Mouse (Mus musculus): ENCODE data around the gene Bcl10. TPM values are rescaled to one million over a fixed set of nuclear protein-coding genes. Genes with fewer than 3 reads are reported as not detected.
"Not testable (repeated sequence)": the region's sequence is repeated elsewhere in the genome, so short reads cannot be mapped to it uniquely, and the experiment has no call there.

The Bcl10 gene
- 22.0 and 24.2 TPM in 2 replicates for polyA plus RNA-seq (2012; rRNA removed)

DNA sequence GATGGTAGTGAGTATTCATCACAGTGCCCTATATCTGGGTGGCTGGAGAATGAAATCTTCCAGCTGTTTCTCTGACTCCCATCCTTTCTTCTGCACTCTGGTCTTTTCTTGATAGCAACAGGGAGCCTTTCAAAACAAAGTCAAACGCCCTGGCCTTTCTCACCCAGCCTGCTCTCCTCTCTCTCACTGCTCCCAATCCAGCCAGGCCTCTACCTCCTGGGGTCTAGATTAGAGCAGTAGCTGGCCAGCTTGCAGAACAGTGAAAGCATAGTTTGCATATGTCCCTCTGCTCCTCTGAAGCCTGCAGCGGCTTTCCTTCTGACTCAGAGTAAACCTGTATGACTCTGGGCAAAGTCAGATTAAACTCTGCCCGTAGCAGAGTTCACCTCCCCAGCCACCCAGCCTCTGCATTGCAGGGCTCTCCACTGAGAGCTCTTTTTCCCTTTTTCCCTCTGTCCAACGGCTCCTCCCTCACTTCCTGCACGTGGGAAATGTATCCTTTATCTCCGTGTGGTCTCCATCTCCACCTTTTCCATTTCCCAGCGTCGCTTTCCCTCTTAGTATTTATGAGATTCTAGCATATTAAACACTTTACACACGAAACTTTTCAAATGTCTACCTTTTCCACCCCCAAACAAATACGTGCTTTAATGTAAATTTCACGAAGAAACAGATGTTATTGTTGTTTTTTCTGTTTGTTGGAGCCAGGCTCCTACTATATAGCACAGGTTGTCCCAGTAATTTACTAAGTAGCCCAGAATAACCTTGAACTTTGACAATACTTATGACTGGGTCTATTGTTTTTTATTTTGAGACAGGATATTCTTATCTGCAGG lies at the start of gene Bcl10:
TSS of gene Bcl10 (plus strand) at position 786 of the 836 bp plus-strand sequence.
- no peak for DNase-seq (ENCODE audit: low read depth, low spot score)
- 47% methylated on average over 11 of the region's 11 CpGs for WGBS

DNA sequence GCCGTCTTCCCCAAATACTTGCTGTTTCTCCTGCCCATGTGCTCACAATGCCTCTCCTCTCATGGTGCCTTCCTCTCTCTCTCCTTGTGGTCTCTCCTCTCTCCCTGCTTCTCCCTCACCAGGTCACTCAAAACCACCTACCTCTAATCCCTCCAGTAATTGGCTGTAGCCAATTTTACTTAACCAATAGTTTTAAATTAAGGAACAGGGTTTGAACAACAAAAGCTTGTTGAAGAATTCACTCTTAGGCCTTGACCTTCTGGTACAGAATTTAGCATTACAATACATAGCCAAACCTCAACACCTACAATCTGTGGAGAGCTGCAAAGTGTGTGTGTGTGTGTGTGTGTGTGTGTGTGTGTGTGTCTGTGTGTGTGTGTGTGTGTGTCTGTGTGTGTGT lies 49.3 kb upstream of the Bcl10 start:
- DNase-seq (ENCODE audit: low read depth, low spot score) = no peak
- WGBS = 100% methylated on average over 1 of the region's 1 CpGs

DNA sequence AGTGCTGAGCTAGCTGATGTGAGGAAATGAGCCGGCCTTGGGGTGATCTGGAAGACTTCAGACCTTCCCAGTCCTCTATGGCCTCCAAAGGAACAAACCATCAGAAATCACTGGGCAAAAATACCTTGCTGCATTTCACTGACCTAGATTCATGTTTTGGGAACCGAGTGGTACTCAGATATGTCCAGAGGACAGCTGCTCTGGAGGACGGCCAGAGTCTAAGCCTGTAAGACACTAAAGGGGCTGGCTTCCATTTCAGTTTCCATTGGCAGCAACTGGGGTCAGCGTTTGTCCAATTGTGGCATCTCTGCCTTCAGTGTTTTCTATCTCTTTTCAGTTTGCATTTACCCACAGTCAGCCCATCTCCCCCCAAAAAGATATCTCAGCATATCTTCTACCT lies 48.5 kb upstream of the Bcl10 start:
- no peak for DNase-seq (ENCODE audit: low read depth, low spot score)
- 70% methylated on average over 4 of the region's 4 CpGs for WGBS

DNA sequence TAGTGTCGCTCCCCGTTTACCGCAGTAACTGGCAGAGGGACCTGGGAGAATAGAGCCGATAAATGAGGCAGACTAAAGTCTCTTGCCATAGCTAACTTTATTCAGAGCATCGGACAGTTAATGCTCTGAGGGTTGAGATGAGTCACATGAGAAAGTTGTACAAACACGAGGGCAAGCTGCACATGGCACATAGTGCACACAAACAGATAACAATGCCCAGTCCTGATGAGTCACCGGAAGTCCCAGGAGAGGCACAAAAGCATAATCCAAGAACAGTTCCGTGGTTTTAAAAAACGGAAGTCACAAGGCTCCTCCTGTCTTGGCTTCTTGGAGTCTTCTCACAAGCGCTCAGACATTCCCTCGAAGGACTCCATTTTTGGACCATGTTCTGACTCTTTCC lies 46.5 kb upstream of the Bcl10 start:
- DNase-seq (ENCODE audit: low read depth, low spot score) = no peak
- 74% methylated on average over 11 of the region's 11 CpGs for WGBS

DNA sequence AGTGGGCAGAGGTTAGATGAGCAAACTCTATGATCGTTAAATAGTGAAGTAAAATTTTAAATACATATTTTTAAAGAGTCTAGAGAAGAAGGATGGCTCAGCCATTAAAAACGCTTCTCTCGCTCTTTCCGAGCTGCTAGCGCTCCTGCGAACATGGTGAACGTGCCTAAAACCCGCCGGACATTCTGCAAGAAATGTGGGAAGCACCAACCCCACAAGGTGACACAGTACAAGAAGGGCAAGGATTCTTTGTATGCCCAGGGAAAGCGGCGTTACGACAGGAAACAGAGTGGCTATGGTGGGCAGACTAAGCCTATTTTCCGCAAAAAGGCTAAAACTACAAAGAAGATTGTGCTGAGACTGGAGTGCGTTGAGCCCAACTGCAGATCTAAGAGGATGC lies 43.7 kb upstream of the Bcl10 start:
- DNase-seq (ENCODE audit: low read depth, low spot score) = not testable (repeated sequence)
- 96% methylated on average over 14 of the region's 14 CpGs for WGBS

DNA sequence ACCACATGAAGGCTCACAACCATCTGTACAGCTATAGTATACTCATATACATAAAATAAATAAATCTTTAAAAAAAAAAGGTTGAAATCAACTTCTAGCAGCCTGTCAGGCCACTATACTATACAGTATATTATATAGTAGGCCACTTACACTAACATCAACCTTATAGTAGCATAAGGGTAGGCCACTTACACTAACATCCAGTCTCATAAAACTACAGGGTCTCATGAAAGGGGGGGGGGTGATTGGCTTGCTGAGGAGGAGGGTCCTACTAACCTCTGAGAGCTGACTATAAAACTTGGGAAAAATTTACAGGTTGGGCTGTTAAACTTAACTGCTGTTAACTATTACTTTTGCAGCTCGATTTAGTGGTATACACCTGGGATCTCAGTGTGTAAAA lies 42.3 kb upstream of the Bcl10 start:
- 33% methylated on average over 1 of the region's 1 CpGs for WGBS
- DNase-seq (ENCODE audit: low read depth, low spot score) = no peak

DNA sequence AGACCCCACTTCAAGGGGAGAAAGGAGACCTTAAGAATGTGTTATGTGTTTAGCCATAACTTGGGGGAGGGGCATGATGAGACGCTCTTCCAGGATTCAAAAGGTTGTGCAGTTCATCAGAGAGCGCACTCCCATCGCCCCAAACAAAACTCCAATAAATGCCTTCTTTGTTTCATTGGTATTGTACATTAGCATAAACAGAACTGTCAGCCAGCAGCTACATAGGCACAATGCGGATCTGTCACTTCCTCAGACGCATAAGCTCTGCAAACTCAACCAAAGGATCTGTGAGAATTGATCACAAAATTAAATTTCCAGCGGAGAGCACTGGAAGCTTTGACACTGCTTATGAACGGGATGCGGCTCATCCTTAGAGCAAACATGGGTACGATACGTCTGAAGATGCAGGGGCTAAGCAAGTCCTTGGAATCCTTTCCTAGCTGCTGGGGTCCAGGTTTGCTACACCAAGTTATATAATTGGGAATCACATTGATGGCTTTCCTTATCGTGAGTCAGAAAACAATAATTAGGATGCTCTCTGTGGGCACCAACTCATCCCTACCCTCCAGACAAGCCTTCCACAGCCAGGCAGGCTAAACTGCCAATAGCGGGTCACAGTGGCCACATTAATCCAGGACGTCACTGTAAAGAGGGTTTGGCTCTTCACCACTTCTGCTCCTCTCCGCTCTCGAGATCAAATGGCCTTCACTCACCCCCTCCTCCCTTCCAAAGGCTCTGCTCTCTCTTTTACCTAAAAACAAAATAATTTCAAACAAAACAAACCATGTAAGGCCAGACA lies 40.3 kb upstream of the Bcl10 start:
- 92% methylated on average over 15 of the region's 15 CpGs for WGBS

DNA sequence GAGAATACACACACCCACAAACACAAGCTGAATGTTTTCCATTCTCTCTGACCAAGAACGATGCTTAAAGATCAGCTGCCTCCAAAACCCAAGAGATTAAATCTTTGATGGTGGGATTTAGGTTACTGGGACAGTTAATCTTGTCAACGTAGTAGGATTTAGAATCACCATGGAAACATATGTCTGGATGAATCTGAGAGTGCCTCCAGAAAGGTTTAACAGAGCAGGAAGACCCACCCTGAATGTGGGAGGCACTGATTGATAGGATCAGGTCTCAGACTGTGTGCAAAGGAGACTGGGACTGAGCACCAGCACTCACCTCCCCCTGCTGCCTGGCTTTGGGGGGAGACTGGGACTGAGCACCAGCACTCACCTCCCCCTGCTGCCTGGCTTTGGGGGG lies 39.4 kb upstream of the Bcl10 start:
- DNase-seq (ENCODE audit: low read depth, low spot score) = no peak
- WGBS = 39% methylated on average over 2 of the region's 2 CpGs

More for the DNA sequence above, 40.3 kb upstream of the Bcl10 start:
- no peak for DNase-seq (ENCODE audit: low read depth, low spot score)

DNA sequence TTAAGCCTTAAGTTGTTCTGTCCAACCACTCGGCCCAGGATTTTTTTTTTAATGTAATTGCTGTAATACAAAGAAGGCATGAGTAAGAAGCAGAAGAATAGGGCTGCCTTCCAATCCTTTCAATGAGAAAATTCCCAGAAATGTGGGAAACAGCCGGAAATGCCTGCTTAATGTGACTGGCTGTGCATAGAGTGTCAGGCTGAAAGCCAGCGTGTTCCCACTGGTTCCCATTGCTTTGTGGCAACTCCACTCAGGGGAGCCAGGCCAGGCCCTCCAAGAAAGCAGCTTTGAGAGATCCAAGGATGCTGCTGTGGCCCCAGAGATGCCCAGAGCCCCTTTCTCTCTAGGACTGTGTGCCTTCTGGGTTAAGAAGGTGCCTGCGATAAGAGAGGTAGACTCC lies 37.2 kb upstream of the Bcl10 start:
- no peak for DNase-seq (ENCODE audit: low read depth, low spot score)
- WGBS = 73% methylated on average over 4 of the region's 4 CpGs

DNA sequence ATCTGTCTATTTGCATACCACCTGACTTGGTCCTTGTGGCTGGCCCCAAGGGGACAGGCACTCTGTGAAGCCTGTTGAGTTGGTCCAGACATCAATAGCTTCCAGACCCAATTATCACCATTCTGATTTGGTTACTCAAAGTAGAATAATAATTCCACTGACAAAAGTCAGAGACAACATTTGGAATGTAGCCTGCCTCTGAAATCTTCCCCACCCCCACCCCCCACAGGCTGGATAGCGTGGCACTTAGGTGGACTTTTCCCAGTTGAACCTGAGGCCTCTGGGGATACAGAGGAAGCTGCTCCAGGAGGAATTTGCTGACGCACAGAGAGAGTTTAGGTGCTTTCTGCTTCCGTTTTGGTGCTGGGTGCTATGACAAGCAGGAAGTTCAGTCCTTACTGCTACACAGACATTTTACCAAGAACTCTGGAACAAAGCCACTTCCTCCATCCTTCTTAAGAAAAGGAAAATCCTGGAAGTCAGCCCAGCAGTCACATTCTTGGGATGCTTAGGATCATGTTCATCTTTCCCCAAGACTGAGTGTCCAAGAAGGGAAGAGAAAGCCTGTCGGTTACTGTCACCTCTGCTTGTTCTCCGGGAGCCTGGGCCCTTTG lies 36.6 kb upstream of the Bcl10 start:
- DNase-seq (ENCODE audit: low read depth, low spot score) = no peak
- WGBS = 69% methylated on average over 5 of the region's 5 CpGs

DNA sequence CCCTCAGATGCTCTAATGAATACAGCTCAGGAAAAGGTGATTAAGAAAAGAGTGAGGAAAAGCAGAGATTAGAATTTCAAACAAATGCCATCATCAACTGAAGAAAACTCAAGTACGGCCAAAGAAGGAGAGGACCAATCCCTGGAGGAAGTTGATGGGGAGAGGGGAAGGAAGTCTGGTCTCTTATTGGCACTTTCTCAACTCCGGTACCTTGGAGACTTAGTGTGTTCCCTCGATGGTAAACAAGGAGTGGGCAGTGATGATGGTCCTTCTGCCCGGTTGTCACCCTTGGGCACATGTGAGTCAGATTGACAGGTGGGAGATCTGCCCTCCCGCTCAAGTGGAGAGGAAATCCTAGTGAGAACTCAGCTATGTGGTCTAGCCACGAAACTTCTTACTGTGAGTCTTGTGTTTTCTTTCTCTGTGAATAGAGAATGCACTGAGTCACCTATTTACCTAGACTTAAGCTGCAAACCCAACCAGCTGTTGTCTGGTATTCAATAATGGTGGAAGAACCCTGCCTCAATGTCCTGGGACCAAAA lies 35.1 kb upstream of the Bcl10 start:
- 80% methylated on average over 6 of the region's 6 CpGs for WGBS
- no peak for DNase-seq (ENCODE audit: low read depth, low spot score)

DNA sequence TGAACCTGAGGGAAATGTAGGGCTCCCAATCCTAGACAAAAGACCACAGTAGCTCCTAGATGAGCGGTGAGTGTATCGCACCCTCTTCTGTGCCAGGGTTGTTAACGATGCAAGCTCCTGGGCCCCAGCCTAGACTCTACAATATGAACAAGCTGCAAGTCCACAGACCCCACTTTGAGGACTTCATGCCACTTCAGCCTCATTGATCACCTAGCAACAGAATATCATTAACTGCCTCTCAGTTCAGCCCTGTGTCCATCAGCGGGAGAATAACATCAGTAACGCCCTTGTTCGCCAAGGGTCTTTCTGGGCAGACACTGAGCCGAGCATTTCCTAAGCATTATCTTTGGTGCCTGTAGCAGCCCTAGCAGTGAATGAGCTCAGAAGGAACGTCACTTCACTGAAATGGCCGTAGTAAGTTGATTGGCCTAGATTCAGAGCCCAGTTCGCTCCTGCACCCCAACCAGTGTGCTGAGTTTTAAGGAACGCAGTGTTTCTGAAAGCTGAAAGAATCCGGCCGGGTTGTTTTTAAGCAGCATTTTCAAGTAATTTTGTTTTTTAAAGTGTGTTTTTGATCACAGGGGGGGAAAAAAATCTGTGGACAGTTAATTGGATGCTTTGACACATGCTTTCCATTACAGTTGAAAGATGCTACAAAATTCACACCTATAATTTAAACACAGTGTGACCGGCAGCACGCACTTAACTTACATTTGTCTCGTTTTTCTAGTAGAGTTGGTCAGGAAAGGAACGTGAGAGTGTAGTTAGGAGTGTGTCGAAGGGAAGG lies 32.1 kb upstream of the Bcl10 start:
- no peak for DNase-seq (ENCODE audit: low read depth, low spot score)
- WGBS = 93% methylated on average over 18 of the region's 18 CpGs

DNA sequence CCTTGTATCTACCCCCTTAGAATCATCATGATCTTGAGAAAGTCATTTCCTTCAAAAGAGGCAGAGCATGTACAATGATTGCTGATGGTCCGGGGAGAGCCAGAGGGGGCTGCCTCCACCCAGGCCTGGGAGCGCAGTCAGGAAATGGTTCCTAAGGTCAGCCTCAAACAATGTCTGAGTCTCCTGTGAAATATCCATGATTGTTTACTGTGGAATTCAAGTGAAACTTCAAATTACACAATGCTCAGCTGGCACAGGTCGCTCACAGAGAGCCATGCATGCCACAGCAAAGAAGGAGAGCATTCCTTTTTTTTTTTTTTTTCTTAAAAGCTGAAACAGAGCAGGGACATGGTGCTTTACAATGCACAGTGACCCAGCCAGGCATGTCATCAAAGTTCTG lies 30.2 kb upstream of the Bcl10 start:
- 75% methylated on average over 3 of the region's 3 CpGs for WGBS
- DNase-seq (ENCODE audit: low read depth, low spot score) = no peak

DNA sequence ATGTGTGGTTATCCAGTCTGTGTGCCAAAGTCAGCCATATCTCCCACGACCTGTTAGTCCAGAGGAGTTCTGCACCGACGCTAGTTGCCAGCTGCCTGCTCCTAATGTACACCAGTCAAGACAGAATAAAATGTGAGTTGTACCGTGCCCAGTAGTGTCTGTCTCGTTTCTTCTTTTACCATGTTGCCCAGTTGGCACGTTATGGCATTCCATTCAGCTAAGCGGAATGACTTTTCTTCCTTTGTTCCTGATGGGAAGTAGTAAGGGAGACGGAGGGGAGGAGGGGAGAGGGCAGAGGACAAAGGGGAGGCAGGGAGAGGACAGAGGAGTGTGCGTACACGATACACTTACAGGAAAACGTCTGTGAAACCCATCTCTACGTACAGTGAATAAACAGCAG lies 28.5 kb upstream of the Bcl10 start:
- DNase-seq (ENCODE audit: low read depth, low spot score) = no peak
- 81% methylated on average over 12 of the region's 12 CpGs for WGBS

DNA sequence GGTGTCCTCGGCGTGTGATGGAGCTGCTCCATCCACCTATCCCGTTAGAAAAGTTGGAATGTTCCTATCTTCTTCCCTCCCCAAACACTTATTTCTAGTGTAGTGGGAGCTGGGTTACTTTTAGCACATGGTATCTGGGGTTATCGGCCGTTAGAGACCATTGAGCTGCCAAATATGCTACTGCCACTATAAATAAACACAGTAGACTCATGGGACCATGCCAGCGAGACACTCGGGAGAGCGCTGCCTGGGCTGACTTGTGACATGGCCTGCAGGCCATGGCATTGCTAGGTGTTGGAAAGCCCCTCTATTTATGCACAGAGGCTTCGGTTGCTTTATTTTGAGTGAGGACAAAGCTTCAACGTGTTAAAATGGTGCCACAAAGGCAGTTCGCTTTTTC lies 24.9 kb upstream of the Bcl10 start:
- WGBS = 85% methylated on average over 11 of the region's 11 CpGs
- DNase-seq (ENCODE audit: low read depth, low spot score) = no peak

DNA sequence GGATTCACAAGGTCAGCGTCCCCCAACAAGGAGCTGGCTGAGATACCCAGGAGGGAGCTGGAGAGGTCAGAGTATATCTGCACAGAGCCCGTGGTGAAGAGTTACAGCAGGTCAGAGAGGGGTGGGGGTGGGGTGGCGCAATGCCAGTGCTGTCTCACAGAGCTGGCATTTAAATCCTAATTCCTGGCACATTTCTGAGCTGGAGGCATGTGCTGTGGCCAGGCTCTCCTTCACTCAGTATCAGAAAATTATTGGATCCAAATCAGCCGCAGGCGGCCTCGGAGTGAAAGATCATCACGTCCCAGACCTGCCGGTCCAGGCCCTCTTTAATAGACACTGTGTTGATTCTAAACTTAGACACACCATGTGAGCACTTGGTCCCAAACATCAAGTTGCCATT lies 22.8 kb upstream of the Bcl10 start:
- 75% methylated on average over 8 of the region's 8 CpGs for WGBS
- DNase-seq (ENCODE audit: low read depth, low spot score) = no peak

DNA sequence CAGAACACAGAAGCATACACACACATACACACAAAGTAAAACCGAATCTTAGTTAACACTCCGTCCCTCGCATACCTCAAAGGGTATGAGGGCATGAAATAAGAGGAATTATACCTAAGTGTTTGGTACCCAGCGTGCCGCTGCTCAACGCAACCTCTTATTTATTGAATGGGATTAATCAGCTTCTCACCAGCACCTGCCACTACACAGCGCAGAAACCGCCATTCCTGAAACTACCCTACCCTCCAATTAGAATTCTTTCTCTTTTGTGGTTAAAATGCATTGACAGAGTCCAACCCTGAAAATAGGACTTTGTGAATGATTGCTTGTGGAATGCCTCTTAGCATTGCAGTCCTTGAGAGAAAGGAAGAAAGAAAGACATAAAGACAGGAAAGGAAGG lies 19.1 kb upstream of the Bcl10 start:
- 89% methylated on average over 8 of the region's 8 CpGs for WGBS

DNA sequence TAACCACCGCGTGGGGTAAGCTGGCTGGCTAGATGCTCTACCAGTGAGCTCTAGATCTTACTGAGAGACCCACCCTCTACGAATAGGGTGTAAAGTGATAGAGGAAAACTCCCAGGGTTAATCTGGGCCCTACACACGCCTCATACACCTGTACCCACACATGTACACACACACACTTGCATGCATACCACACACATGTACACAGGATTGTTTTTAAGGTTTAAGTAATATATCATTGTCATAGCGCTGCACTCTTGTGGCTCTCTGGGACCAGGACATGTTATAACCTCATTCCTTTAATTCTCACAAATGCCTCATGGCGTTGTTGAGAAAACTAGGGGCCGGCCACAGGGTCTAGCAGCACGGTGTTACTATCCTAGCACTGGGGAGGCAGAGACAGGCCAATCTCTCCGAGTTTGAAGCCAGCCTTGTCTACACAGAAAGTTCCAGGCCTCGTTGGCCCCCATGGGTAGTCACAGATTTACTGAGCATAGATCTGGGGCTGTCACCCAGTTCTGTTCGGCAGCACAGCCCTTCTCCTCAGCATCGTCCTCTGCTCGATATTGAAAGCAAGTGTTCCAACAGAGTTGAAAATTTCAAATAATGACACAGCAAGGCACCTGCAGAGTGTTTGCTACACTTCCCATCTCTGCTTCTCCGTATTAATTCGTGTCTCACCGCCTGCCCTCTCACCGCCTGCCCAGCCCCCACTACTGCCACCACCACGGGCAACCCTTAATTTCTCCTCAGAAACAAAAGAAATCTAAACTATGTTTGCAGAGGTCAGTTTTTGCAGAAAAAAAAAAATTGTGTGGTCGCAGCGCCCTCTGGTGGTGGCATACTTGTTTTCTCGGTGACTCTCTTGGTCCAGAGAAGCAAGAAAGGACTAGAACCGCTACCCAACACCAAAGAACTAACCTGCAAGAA lies 17.5 kb upstream of the Bcl10 start:
- DNase-seq (ENCODE audit: low read depth, low spot score) = no peak
- 48% methylated on average over 22 of the region's 22 CpGs for WGBS

More for the DNA sequence above, 19.1 kb upstream of the Bcl10 start:
- DNase-seq (ENCODE audit: low read depth, low spot score) = no peak
